Mouse (Mus musculus) brain, embryonic 14.5 days (tissue): Measurements from ENCODE around the gene Foxj1.

Experiments
- CTCF ChIP-seq: fragments of 200-500 bp; IDR thresholded peaks from 2 replicates; pipeline ENCODE4 v1.5.1; 2012; ENCODE audit warnings: inconsistent platforms, mild to moderate bottlenecking, moderate library complexity, borderline replicate concordance; ENCODE audit not compliant: insufficient read depth, insufficient read length; ENCODE audit errors: extremely low read depth
- POLR2A ChIP-seq: fragments of 200-500 bp; IDR thresholded peaks from 2 replicates; pipeline ENCODE4 v1.6.1; 2012; ENCODE audit warnings: mild to moderate bottlenecking, inconsistent platforms, borderline replicate concordance; ENCODE audit not compliant: poor library complexity, insufficient read depth, insufficient read length, severe bottlenecking; ENCODE audit errors: extremely low read depth

- TF ChIP-seq CTCF (no peak), POLR2A (no peak)
Measured at GRCm38 (mm10) chr11:116283982-116284381, 51.2 kb downstream of the Foxj1 start.
